Mouse (Mus musculus) heart, adult 2 months (tissue): Measurements from ENCODE around the gene Fgfr1op.
"Not testable (repeated sequence)": the region's sequence is repeated elsewhere in the genome, so short reads cannot be mapped to it uniquely, and the experiment has no call there.

Experiments
- CTCF ChIP-seq: fragments of 200-600 bp; IDR thresholded peaks from 2 replicates; pipeline ENCODE4 v1.8.1; 2022; ENCODE audit warnings: antibody characterized with exemption, mild to moderate bottlenecking, moderate library complexity
- POLR2A ChIP-seq: fragments of 200-500 bp; IDR thresholded peaks from 2 replicates; pipeline ENCODE4 v1.6.1; 2011; ENCODE audit warnings: mild to moderate bottlenecking, low read depth, low read length, control low read depth; ENCODE audit not compliant: insufficient read depth

- not testable (repeated sequence) for TF ChIP-seq POLR2A, CTCF
Observed at GRCm38 (mm10) chr17:8165608-8165945, 276 bp downstream of the Fgfr1op start.
